Mouse (Mus musculus) erythroid progenitor cell, adult 5-6 weeks (primary cell): Measurements from ENCODE around the gene Ndufa5. TPM values are rescaled to one million over a fixed set of nuclear protein-coding genes. Genes with fewer than 3 reads are reported as not detected.

Source experiments
- ATAC-seq: replicated peaks from 2 replicates; pipeline ENCODE4 v1.8.0; 2016; ENCODE audit warnings: moderate number of reproducible peaks, mild to moderate bottlenecking, moderate TSS enrichment, inconsistent platforms; ENCODE audit not compliant: poor library complexity, low FRiP score, severe bottlenecking
- total RNA-seq, 2 experiments: library from RNA; stranded (forward) in 1 of 2; stranded (reverse) in 1 of 2; fragments of 150-400 nt in 1 of 2; fragments of 186-747, 209-891 nt in 1 of 2; gene quantifications; 2 replicates each; pipeline versions ENCODE4 v1.2.3 to v1.2.4; 2015 to 2017; ENCODE audit warnings: low replicate concordance in 2 of 2

Ndufa5 gene
- total RNA-seq, 2 experiments from 2014 or later: 80.4 to 122 TPM

DNA sequence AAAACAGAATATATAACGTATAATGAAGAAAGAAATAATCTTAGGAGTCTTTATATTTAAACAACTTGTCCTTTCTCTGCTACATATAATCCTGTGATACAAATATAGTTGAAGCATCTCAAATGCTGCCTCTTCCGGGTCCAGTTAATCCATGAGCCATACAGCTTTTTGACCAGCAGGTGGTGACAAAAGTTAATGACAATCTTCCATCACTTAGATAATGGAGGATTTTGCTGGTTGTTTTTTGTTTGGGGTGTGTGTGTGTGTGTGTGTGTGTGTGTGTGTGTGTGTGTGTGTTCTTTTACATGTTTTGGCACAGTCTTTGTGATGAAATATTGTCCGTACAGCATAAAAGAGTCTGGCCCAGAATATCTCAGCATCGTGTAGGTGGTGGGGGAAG is 2.4 kb upstream of the Ndufa5 start:
- ATAC-seq: no peak

DNA sequence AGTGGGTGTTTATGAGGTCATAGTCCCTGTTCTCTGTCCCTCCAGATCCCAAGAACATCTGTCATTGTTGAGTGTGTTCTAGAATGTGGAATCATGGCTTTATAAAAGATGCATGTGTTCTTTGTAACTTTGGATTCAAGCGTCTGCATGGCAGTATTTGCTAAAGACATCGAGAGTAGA is 141 bp upstream of the Ndufa5 start, which contains the start of gene Asb15:
Gene Asb15, plus strand, starts transcription at position 81 of the 180 bp plus-strand sequence.
- ATAC-seq: no peak

DNA sequence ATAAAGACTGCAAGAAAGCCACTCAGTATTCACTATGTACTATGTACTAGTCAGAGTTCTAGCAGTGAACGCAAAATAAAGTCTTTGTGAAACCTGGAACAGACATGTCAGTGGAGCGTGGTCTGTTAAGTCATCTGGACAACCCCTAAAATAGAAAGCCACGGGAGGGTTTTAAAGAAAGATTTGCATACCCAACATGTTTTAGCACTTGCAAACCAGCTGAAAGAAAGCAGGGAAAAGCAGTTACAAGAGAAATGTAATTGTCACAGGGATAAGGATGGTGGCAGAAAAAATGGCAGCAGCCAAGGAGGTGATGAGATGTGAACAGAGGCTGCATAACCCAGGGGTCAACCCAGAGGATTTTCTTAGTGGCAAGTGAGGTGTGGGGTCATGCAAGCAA is 2.1 kb downstream of the Ndufa5 start:
- no peak for ATAC-seq

DNA sequence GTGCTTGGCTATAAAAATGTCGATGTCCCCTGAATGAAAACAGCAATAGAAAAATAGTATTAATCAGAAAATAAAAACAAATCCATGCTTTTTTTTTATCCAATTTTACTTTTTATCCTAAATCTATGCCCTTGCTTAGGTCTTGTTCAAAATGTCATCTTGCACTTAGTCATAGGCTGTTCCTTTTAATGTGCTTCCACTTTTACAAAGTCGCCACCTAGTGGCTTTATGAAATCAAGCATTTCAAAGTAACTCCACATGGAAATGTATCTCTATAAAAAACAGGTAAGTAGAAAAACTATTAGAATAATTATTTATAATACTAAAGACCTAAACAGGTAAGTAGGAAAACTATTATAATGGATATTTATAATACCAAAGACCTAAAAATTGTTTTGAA is 11.6 kb downstream of the Ndufa5 start:
- ATAC-seq: no peak

DNA sequence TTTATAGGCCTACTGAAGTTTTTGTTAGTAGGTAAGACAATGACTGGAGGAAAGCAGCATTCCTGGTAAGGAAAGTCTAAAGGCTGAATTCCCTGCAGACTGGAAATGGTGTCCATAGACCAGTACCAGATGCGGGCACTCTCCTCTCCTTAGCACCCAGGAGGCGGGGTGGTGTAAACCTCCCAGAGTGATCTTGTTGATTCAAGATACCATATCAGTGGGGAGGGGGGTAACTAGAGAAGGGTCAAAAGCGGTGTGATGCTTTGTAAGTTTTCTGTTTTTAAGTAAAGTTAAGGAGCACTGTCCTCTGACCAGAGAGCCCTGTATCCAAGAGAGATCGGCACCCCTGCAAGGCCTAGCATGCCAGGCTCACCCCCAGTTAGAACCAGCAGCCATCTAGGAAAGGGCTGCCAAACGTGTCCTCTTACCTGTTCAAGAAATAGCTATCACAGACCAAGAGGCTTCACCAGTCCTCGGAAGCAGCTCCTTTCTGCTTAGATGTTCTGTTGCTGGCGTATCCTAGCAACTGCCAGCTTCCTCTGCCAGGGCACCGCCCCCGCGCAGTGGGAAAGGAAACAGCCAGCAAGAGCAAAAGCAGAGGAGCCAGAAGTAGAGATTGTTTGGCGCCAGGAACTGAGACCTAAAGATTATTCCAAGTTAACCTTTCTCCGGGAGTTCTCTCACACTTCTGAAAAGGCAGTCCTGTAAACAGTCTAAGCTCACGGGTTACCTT is 13.1 kb downstream of the Ndufa5 start, which contains the start of gene Iqub:
Gene Iqub, minus strand, starts transcription at position 516 of the 733 bp plus-strand sequence.
- ATAC-seq: no peak

DNA sequence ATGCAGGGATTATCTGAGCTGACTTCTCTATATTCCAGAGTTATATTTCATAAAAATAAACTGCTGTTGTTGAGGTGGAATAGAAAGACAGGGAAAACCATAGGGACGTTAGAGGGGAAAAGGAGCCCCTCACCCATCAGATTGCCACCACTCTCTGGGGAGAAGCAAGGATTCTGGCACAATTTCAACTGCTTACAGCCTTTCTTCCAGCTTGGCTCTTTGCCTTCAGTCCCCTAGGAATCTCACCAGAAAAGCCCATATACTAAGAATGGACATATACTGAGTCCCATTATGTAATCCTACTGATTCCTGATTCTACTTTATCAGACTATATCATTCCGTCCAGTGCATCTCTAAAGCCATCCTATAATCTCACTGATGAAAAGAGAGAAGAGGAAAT is 23.7 kb downstream of the Ndufa5 start:
- no peak for ATAC-seq

DNA sequence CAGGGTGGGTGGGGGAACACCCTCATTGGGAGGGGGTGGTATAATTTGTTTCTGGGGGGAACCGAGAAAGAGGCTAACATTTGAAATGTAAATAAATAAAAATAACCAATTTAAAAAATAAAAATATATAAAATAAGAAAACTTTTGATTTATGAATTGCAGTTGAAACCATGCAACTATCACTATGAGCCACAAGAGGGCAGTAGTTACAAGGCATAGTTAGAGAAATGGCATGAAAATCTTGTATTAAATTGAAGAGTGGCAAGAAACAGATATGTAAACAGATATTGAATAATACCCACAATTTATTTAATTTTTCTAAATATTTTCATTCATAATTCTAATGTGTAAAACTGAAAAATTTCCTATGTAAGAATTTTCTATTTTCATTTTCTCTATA is 37.5 kb downstream of the Ndufa5 start:
- no peak for ATAC-seq

DNA sequence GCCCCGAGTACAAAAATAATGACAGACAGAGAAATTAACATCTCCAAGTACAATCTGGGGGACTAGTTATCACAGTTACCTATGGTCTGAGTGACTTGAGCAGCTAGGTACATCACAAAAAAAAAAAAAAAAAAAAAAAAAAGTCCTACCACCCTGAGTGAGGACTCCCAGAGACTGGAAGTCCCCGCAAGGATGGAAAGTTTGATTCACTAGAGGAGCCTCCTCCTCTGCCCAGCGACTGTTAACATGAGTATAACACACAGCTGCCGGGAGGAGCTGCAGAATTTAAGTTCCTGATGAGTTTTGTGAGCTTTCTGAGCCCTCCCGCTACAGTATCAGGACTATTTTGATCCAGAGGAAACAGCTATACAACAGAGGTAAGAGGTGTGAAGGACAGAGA is 41.3 kb downstream of the Ndufa5 start:
- ATAC-seq: no peak

DNA sequence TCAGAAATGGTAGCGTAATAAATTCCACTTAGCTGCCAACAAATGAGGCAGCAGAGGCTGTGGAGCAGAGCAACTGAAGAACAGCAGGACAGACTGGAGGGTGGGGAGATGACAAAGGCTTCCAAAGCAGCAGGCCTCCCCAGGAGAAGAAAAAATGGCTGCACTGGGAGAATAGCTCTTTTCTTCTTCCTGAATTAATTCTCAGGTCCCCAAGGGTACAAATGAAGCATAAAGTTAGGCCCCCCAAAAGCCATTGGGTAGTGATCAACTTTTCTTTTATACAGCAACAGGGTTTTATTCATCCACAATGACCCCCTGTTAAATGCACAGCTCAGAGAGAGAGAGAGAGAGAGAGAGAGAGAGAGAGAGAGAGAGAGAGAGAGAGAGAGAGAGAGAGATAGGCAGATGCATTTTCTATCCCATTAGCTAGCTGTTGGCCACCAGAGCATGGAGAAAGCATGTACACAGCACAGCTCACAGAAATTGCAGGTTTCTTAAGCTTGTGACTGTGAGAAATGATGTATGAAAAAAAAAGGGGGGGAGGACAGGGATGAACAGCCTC is 57.2 kb downstream of the Ndufa5 start:
- ATAC-seq: no peak

DNA sequence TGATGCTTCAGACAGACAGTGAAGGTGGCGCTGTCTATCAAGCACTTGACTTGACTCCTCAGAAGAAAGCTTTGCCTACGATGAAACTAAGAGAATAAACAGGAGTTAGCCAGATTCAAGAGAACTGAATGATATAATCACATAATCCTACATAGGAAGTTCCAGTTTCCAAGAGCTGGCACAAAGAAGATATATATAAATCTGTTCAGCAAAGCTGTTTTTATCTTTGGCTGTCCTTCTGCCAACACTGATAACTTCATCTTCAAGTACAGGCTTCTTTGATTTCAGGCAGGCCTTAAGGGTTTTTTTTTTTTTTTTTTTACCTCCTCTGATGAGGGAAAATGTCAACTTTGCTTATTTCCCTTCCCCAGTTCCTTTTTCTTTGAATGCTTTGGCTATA is 57.7 kb downstream of the Ndufa5 start:
- ATAC-seq: no peak

Other genes with a start within 250 kb of the Ndufa5 start
- gene Iqub, start 12.9 kb downstream of the Ndufa5 start, total RNA-seq (2015; ENCODE audit: low replicate concordance): not detected in 2 replicates
- gene Iqub, start 12.9 kb downstream of the Ndufa5 start, total RNA-seq (2017; ENCODE audit: low replicate concordance): 1.1 TPM in 1 of 2 replicates, not detected in the other
- gene Asb15, start 131 bp upstream of the Ndufa5 start, total RNA-seq (2015; ENCODE audit: low replicate concordance): not detected in 2 replicates
- gene Asb15, start 131 bp upstream of the Ndufa5 start, total RNA-seq (2017; ENCODE audit: low replicate concordance): 0.13 TPM in 1 of 2 replicates, not detected in the other
- not detected in 2 replicates for gene Lmod2, start 69.7 kb upstream of the Ndufa5 start, total RNA-seq (2015; ENCODE audit: low replicate concordance)
- gene Lmod2, start 69.7 kb upstream of the Ndufa5 start, total RNA-seq (2017; ENCODE audit: low replicate concordance): not detected in 2 replicates
- gene Wasl, start 137.0 kb upstream of the Ndufa5 start, total RNA-seq (2015; ENCODE audit: low replicate concordance): 20.5 and 23.4 TPM in 2 replicates
- gene Wasl, start 137.0 kb upstream of the Ndufa5 start, total RNA-seq (2017; ENCODE audit: low replicate concordance): 14.8 and 15.4 TPM in 2 replicates
- gene Hyal6, start 205.2 kb upstream of the Ndufa5 start, total RNA-seq (2015; ENCODE audit: low replicate concordance): not detected in 2 replicates
- gene Hyal6, start 205.2 kb upstream of the Ndufa5 start, total RNA-seq (2017; ENCODE audit: low replicate concordance): not detected in 2 replicates
- gene Hyal4, start 220.3 kb upstream of the Ndufa5 start, total RNA-seq (2015; ENCODE audit: low replicate concordance): not detected in 2 replicates
- gene Hyal4, start 220.3 kb upstream of the Ndufa5 start, total RNA-seq (2017; ENCODE audit: low replicate concordance): not detected in 2 replicates